Mouse (Mus musculus): Measurements from ENCODE around the gene Specc1. TPM values are rescaled to one million over a fixed set of nuclear protein-coding genes. Genes with fewer than 3 reads are reported as not detected.

Specc1 gene
- polyA plus RNA-seq, 1 experiment, result 27.7 TPM

GRCm38 (mm10) chr11:62072406-62072805 lies 115.8 kb downstream of the Specc1 start:
- Histone ChIP-seq H3K36me3 (ENCODE audit: control insufficient read depth, insufficient read depth) (no peaks in the 10 kb centered on the region), H3K4me3 (no peak overlapping the region), H3K79me2 (ENCODE audit: control insufficient read depth, insufficient read depth) (peaks cover 3% of the 10 kb centered on the region), H3K4me2 (ENCODE audit: low read depth) (no peak overlapping the region), H3ac (ENCODE audit: control insufficient read depth, insufficient read length) (no peak overlapping the region), H3K27me3 (ENCODE audit: control insufficient read depth, insufficient read depth, insufficient read length) (no peaks in the 10 kb centered on the region)
- no peak for TF ChIP-seq MYOG (IDR thresholded peaks at IDR 0.05; ENCODE audit: control insufficient read depth in 1 of 3, insufficient read depth in 1 of 3, insufficient read length in 2 of 3, low read depth in 2 of 3)
- no peak for TF ChIP-seq USF1 (IDR thresholded peaks at IDR 0.05; ENCODE audit: low read depth)
- TF ChIP-seq POLR2AphosphoS2 (IDR thresholded peaks at IDR 0.05; ENCODE audit: insufficient read length, low read depth), result no peak
- TF ChIP-seq E2F4 (IDR thresholded peaks at IDR 0.05; ENCODE audit: insufficient read depth), result no peak
- TF ChIP-seq MYOD1 (IDR thresholded peaks at IDR 0.05; ENCODE audit: control insufficient read depth in 1 of 3, insufficient read length in 2 of 3, low read depth in 2 of 3), result no peak
- no peak for TF ChIP-seq POLR2A (IDR thresholded peaks at IDR 0.05; ENCODE audit: insufficient read length, low read depth)
- TF ChIP-seq SRF (IDR thresholded peaks at IDR 0.05; ENCODE audit: control insufficient read depth, insufficient read length, low read depth), result no peak
- TF ChIP-seq MAX (IDR thresholded peaks at IDR 0.05; ENCODE audit: low read depth), result no peak
- no peak for TF ChIP-seq CEBPB (IDR thresholded peaks at IDR 0.05; ENCODE audit: insufficient read depth, poor library complexity, severe bottlenecking)
- TF ChIP-seq TCF12 (IDR thresholded peaks at IDR 0.05; ENCODE audit: insufficient read depth, poor library complexity, severe bottlenecking), result no peak

GRCm38 (mm10) chr11:62073575-62074140 lies 117.1 kb downstream of the Specc1 start:
- no peaks in the 10 kb centered on the region for H3K36me3 ChIP-seq (ENCODE audit: control insufficient read depth, insufficient read depth)
- no peak overlapping the region for H3K4me3 ChIP-seq
- no peak for TF ChIP-seq TCF3 (IDR thresholded peaks at IDR 0.05; ENCODE audit: insufficient read length, low read depth)
- TF ChIP-seq POLR2AphosphoS2 (IDR thresholded peaks at IDR 0.05; ENCODE audit: insufficient read length, low read depth), result no peak
- TF ChIP-seq E2F4 (IDR thresholded peaks at IDR 0.05; ENCODE audit: insufficient read depth), result no peak
- TF ChIP-seq MAX (IDR thresholded peaks at IDR 0.05; ENCODE audit: low read depth), result no peak
- no peak for TF ChIP-seq TCF12 (IDR thresholded peaks at IDR 0.05; ENCODE audit: insufficient read depth, poor library complexity, severe bottlenecking)
- no peak for TF ChIP-seq USF1 (IDR thresholded peaks at IDR 0.05; ENCODE audit: low read depth)
- H3ac ChIP-seq (ENCODE audit: control insufficient read depth, insufficient read length), result no peak overlapping the region
- no peaks in the 10 kb centered on the region for H3K27me3 ChIP-seq (ENCODE audit: control insufficient read depth, insufficient read depth, insufficient read length)
- peaks cover 15% of the 10 kb centered on the region for H3K79me2 ChIP-seq (ENCODE audit: control insufficient read depth, insufficient read depth)
- H3K4me2 ChIP-seq (ENCODE audit: low read depth), result peak overlapping the region; percentile 81

GRCm38 (mm10) chr11:62074578-62074977 lies 118.0 kb downstream of the Specc1 start:
- peaks cover 25% of the 10 kb centered on the region for H3K79me2 ChIP-seq (ENCODE audit: control insufficient read depth, insufficient read depth)
- H3ac ChIP-seq (ENCODE audit: control insufficient read depth, insufficient read length), result no peak overlapping the region
- no peaks in the 10 kb centered on the region for H3K36me3 ChIP-seq (ENCODE audit: control insufficient read depth, insufficient read depth)
- TF ChIP-seq CEBPB (IDR thresholded peaks at IDR 0.05; ENCODE audit: insufficient read depth, poor library complexity, severe bottlenecking) (no peak), E2F4 (IDR thresholded peaks at IDR 0.05; ENCODE audit: insufficient read depth) (no peak), REST (IDR thresholded peaks at IDR 0.05; ENCODE audit: insufficient read depth, insufficient read length) (no peak), TCF12 (IDR thresholded peaks at IDR 0.05; ENCODE audit: insufficient read depth, poor library complexity, severe bottlenecking) (no peak), MAX (IDR thresholded peaks at IDR 0.05; ENCODE audit: low read depth) (no peak), TCF3 (IDR thresholded peaks at IDR 0.05; ENCODE audit: insufficient read length, low read depth) (no peak), USF1 (IDR thresholded peaks at IDR 0.05; ENCODE audit: low read depth) (no peak), SRF (IDR thresholded peaks at IDR 0.05; ENCODE audit: control insufficient read depth, insufficient read length, low read depth) (no peak), MYOG (IDR thresholded peaks at IDR 0.05; ENCODE audit: control insufficient read depth in 1 of 3, insufficient read depth in 1 of 3, insufficient read length in 2 of 3, low read depth in 2 of 3) (no peak), POLR2A (IDR thresholded peaks at IDR 0.05; ENCODE audit: insufficient read length, low read depth) (no peak), MYOD1 (IDR thresholded peaks at IDR 0.05; ENCODE audit: control insufficient read depth in 1 of 3, insufficient read length in 2 of 3, low read depth in 2 of 3) (no peak), POLR2AphosphoS2 (IDR thresholded peaks at IDR 0.05; ENCODE audit: insufficient read length, low read depth) (no peak)
- H3K4me3 ChIP-seq, result no peak overlapping the region
- H3K4me2 ChIP-seq (ENCODE audit: low read depth), result peak overlapping the region; percentile 81
- no peaks in the 10 kb centered on the region for H3K27me3 ChIP-seq (ENCODE audit: control insufficient read depth, insufficient read depth, insufficient read length)

- peak overlapping the region; percentile 81 for H3K4me2 ChIP-seq (ENCODE audit: low read depth)
- no peak overlapping the region for H3K4me3 ChIP-seq
- H3K36me3 ChIP-seq (ENCODE audit: control insufficient read depth, insufficient read depth), result no peaks in the 10 kb centered on the region
- TF ChIP-seq E2F4 (IDR thresholded peaks at IDR 0.05; ENCODE audit: insufficient read depth), result no peak
- TF ChIP-seq TCF3 (IDR thresholded peaks at IDR 0.05; ENCODE audit: insufficient read length, low read depth), result no peak
- no peak for TF ChIP-seq USF1 (IDR thresholded peaks at IDR 0.05; ENCODE audit: low read depth)
- no peak for TF ChIP-seq MAX (IDR thresholded peaks at IDR 0.05; ENCODE audit: low read depth)
- TF ChIP-seq TCF12 (IDR thresholded peaks at IDR 0.05; ENCODE audit: insufficient read depth, poor library complexity, severe bottlenecking), result no peak
- TF ChIP-seq REST (IDR thresholded peaks at IDR 0.05; ENCODE audit: insufficient read depth, insufficient read length), result no peak
- TF ChIP-seq POLR2AphosphoS2 (IDR thresholded peaks at IDR 0.05; ENCODE audit: insufficient read length, low read depth), result no peak
- no peak for TF ChIP-seq POLR2A (IDR thresholded peaks at IDR 0.05; ENCODE audit: insufficient read length, low read depth)
- no peak for TF ChIP-seq SRF (IDR thresholded peaks at IDR 0.05; ENCODE audit: control insufficient read depth, insufficient read length, low read depth)
- no peak for TF ChIP-seq MYOD1 (IDR thresholded peaks at IDR 0.05; ENCODE audit: control insufficient read depth in 1 of 3, insufficient read length in 2 of 3, low read depth in 2 of 3)
- no peak for TF ChIP-seq MYOG (IDR thresholded peaks at IDR 0.05; ENCODE audit: control insufficient read depth in 1 of 3, insufficient read depth in 1 of 3, insufficient read length in 2 of 3, low read depth in 2 of 3)
- H3K79me2 ChIP-seq (ENCODE audit: control insufficient read depth, insufficient read depth), result peaks cover 30% of the 10 kb centered on the region
- no peak overlapping the region for H3ac ChIP-seq (ENCODE audit: control insufficient read depth, insufficient read length)
- H3K27me3 ChIP-seq (ENCODE audit: control insufficient read depth, insufficient read depth, insufficient read length), result no peaks in the 10 kb centered on the region
Observed at GRCm38 (mm10) chr11:62075071-62075470, 118.5 kb downstream of the Specc1 start.

- Histone ChIP-seq H3K79me2 (ENCODE audit: control insufficient read depth, insufficient read depth) (peaks cover 34% of the 10 kb centered on the region), H3ac (ENCODE audit: control insufficient read depth, insufficient read length) (no peak overlapping the region), H3K36me3 (ENCODE audit: control insufficient read depth, insufficient read depth) (no peaks in the 10 kb centered on the region), H3K27me3 (ENCODE audit: control insufficient read depth, insufficient read depth, insufficient read length) (no peaks in the 10 kb centered on the region), H3K4me3 (peak overlapping the region; percentile 52), H3K4me2 (ENCODE audit: low read depth) (peak overlapping the region; percentile 81)
- TF ChIP-seq CEBPB (IDR thresholded peaks at IDR 0.05; ENCODE audit: insufficient read depth, poor library complexity, severe bottlenecking) (no peak), SRF (IDR thresholded peaks at IDR 0.05; ENCODE audit: control insufficient read depth, insufficient read length, low read depth) (no peak), USF1 (IDR thresholded peaks at IDR 0.05; ENCODE audit: low read depth) (no peak), POLR2AphosphoS2 (IDR thresholded peaks at IDR 0.05; ENCODE audit: insufficient read length, low read depth) (no peak), MYOD1 (IDR thresholded peaks at IDR 0.05; ENCODE audit: control insufficient read depth in 1 of 3, insufficient read length in 2 of 3, low read depth in 2 of 3) (no peak), MAX (IDR thresholded peaks at IDR 0.05; ENCODE audit: low read depth) (no peak), TCF3 (IDR thresholded peaks at IDR 0.05; ENCODE audit: insufficient read length, low read depth) (no peak), POLR2A (IDR thresholded peaks at IDR 0.05; ENCODE audit: insufficient read length, low read depth) (no peak), TCF12 (IDR thresholded peaks at IDR 0.05; ENCODE audit: insufficient read depth, poor library complexity, severe bottlenecking) (no peak), E2F4 (IDR thresholded peaks at IDR 0.05; ENCODE audit: insufficient read depth) (no peak)
Observed at GRCm38 (mm10) chr11:62075551-62075950, 119.0 kb downstream of the Specc1 start.

Data from myocyte (in vitro differentiated cells).